Mouse (Mus musculus) CH12.LX (cell line): ENCODE results near the gene Trp73. TPM values are rescaled to one million over a fixed set of nuclear protein-coding genes. Genes with fewer than 3 reads are reported as not detected.

Source experiments
- DNase-seq: peaks from one replicate; pipeline ENCODE4 v3.0.0-alpha.2; 2013; ENCODE audit errors: extremely low read depth
- H3K27ac ChIP-seq: 2 replicates; pipeline ENCODE4 v1.5.1; 2012; ENCODE audit warnings: low read depth, mild to moderate bottlenecking, control low read depth, moderate library complexity; ENCODE audit not compliant: insufficient read depth
- H3K27me3 ChIP-seq: replicated peaks from 2 replicates; pipeline ENCODE3; 2012; ENCODE audit warnings: inconsistent platforms
- H3K36me3 ChIP-seq, 2 experiments: replicated peaks in 1 of 2; 2 replicates each; pipeline versions ENCODE3 to v1.6.1; 2012; ENCODE audit warnings: inconsistent platforms in 1 of 2, low read length in 1 of 2, mild to moderate bottlenecking in 1 of 2, mixed read lengths in 1 of 2, moderate library complexity in 1 of 2; ENCODE audit not compliant: control insufficient read depth in 1 of 2, insufficient read depth in 1 of 2
- H3K4me1 ChIP-seq, 2 experiments: 2 replicates each; pipeline ENCODE4 v1.6.1; 2012; ENCODE audit warnings: inconsistent platforms in 1 of 2, moderate library complexity in 1 of 2; ENCODE audit not compliant: insufficient read depth in 2 of 2, control insufficient read depth in 1 of 2
- H3K4me2 ChIP-seq: 2 replicates; pipeline ENCODE4 v1.6.1; 2012; ENCODE audit warnings: low read depth, mild to moderate bottlenecking, control low read depth; ENCODE audit not compliant: poor library complexity, insufficient read depth, severe bottlenecking
- H3K4me3 ChIP-seq, 3 experiments: fragments of 150-350 bp in 1 of 3; sonication (generic) in 1 of 3; replicated peaks in 1 of 3; 2 replicates each; pipeline versions ENCODE3 to v1.5.1; 2011 to 2012; ENCODE audit warnings: low read depth in 2 of 3, low read length in 2 of 3, mild to moderate bottlenecking in 2 of 3, moderate library complexity in 2 of 3, control low read depth in 1 of 3, improper control_type of control experiment in 1 of 3, inconsistent platforms in 1 of 3, mixed read lengths in 1 of 3; ENCODE audit not compliant: poor library complexity in 1 of 3
- H3K79me2 ChIP-seq: replicated peaks from 2 replicates; pipeline ENCODE4 v1.6.1; 2012; ENCODE audit warnings: mild to moderate bottlenecking, moderate library complexity; ENCODE audit not compliant: control insufficient read depth, poor library complexity, insufficient read depth, severe bottlenecking; ENCODE audit errors: extremely low read depth
- H3K9ac ChIP-seq: 2 replicates; pipeline ENCODE4 v1.6.1; 2012; ENCODE audit warnings: low read depth, mild to moderate bottlenecking, control low read depth, moderate library complexity; ENCODE audit not compliant: insufficient read depth
- H3K9me3 ChIP-seq: replicated peaks from 2 replicates; pipeline ENCODE3; 2012; ENCODE audit warnings: low read length, inconsistent platforms, mixed read lengths
- CHD1 ChIP-seq: IDR thresholded peaks from 2 replicates; pipeline ENCODE4 v1.6.1; 2012; ENCODE audit warnings: low read depth, low read length, improper control_type of control experiment, inconsistent platforms
- CHD2 ChIP-seq: IDR thresholded peaks from 2 replicates; pipeline ENCODE4 v1.6.1; 2011; ENCODE audit warnings: low read length, improper control_type of control experiment
- E2F4 ChIP-seq: IDR thresholded peaks from 2 replicates; pipeline ENCODE4 v1.6.1; 2011; ENCODE audit warnings: low read depth, low read length, improper control_type of control experiment; ENCODE audit not compliant: insufficient replicate concordance
- GABPA ChIP-seq: IDR thresholded peaks from 2 replicates; pipeline ENCODE4 v1.6.1; 2012; ENCODE audit warnings: low read depth, low read length, improper control_type of control experiment, inconsistent platforms; ENCODE audit not compliant: insufficient replicate concordance
- IRF4 ChIP-seq: IDR thresholded peaks from 2 replicates; pipeline ENCODE4 v1.6.1; 2014; ENCODE audit warnings: low read depth, mild to moderate bottlenecking, inconsistent platforms, low read length, improper control_type of control experiment
- JUN ChIP-seq: IDR thresholded peaks from 2 replicates; pipeline ENCODE4 v1.6.1; 2011; ENCODE audit warnings: low read depth, mild to moderate bottlenecking, low read length, improper control_type of control experiment, moderate library complexity; ENCODE audit not compliant: insufficient read depth
- JUND ChIP-seq: conservative IDR thresholded peaks from 2 replicates; pipeline ENCODE4 v1.6.1; 2011; ENCODE audit warnings: low read depth, low read length, improper control_type of control experiment
- MAZ ChIP-seq: IDR thresholded peaks from 2 replicates; pipeline ENCODE4 v1.6.1; 2012; ENCODE audit warnings: low read depth, mild to moderate bottlenecking, inconsistent platforms, low read length, improper control_type of control experiment, moderate library complexity
- NELFE ChIP-seq: IDR thresholded peaks from 2 replicates; pipeline ENCODE4 v1.6.1; 2011; ENCODE audit warnings: low read depth, low read length, improper control_type of control experiment
- POLR2A ChIP-seq: IDR thresholded peaks from 2 replicates; pipeline ENCODE4 v1.6.1; 2011; ENCODE audit warnings: low read depth, mild to moderate bottlenecking, improper control_type of control experiment, low read length
- POLR2AphosphoS2 ChIP-seq: IDR thresholded peaks from 2 replicates; pipeline ENCODE4 v1.6.1; 2011; ENCODE audit warnings: low read depth, low read length, improper control_type of control experiment
- RCOR1 ChIP-seq: conservative IDR thresholded peaks from 2 replicates; pipeline ENCODE4 v1.6.1; 2012; ENCODE audit warnings: low read depth, mild to moderate bottlenecking, inconsistent platforms, low read length, improper control_type of control experiment
- TCF12 ChIP-seq: IDR thresholded peaks from 2 replicates; pipeline ENCODE4 v1.6.1; 2014; ENCODE audit warnings: low read depth, mild to moderate bottlenecking, inconsistent platforms, low read length, improper control_type of control experiment
- USF1 ChIP-seq: IDR thresholded peaks from 2 replicates; pipeline ENCODE4 v1.6.1; 2014; ENCODE audit warnings: low read depth, mild to moderate bottlenecking, inconsistent platforms, low read length, improper control_type of control experiment
- ZC3H11A ChIP-seq: IDR thresholded peaks from 2 replicates; pipeline ENCODE4 v1.6.1; 2012; ENCODE audit warnings: low read depth, mild to moderate bottlenecking, inconsistent platforms, low read length, improper control_type of control experiment
- dilution Hi-C: fragments of 300-500 bp; cut with MboI; formaldehyde crosslinking; loops from 2 replicates; pipeline ENCODE4 v1.14.3; 2020; ENCODE audit warnings: low sequenced_read_pairs; ENCODE audit not compliant: extremely low pct_unique_long_range_greater_than_20kb, extremely low pct_ligation_motif_present
- in situ Hi-C: fragments of 300-500 bp; cut with MboI; formaldehyde crosslinking; loops from 3 replicates; pipeline ENCODE4 v1.14.3; 2019; ENCODE audit warnings: low sequenced_read_pairs, low pct_ligation_motif_present, low pct_unique_long_range_greater_than_20kb, mixed read lengths
- polyA plus RNA-seq: library from polyadenylated mRNA; unstranded; fragments of >175 nt; gene quantifications from 2 replicates; pipeline ENCODE4 v1.2.1, GENCODE M21; 2012; ENCODE audit warnings: low read depth; ENCODE audit not compliant: insufficient read length
- total RNA-seq, 2 experiments: library from RNA; depleted of rRNA; stranded (reverse); fragments of 300-350 nt in 1 of 2; fragments of >200 nt in 1 of 2; gene quantifications; 2 replicates each; pipeline ENCODE4 v1.2.3; 2012 to 2014

Trp73 gene
- total and polyA plus RNA-seq, 3 experiments = 14.0 to 34.3 (median 30.0) TPM

DNA sequence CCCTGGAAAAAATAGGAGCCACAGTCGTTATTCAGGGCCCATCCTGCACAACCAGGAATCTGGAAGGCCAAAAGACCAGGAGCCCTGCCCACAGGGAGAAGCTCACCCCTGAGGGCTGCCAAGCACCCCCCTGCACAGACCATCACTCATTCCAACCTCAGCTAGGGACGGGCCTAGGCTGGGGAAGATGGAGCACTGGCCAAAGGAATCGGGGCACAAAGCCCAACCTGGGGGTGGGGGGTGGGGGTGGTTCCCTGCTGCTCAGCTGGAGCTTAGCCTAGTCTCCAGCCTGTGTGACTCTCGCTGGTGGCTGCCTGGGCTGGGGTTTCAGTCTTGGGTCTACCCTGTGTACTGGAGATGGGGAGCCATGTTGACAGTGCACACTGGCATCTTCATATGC is 117.2 kb downstream of the Trp73 start:
- dilution Hi-C loops = no loop called here
- no peaks in the 10 kb centered on the region for H3K9me3 ChIP-seq
- TF ChIP-seq USF1 (no peak), E2F4 (no peak), POLR2A (no peak), TCF12 (no peak), NELFE (no peak), MAZ (no peak), ZC3H11A (no peak), RCOR1 (no peak), CHD2 (no peak), IRF4 (no peak)
- DNase-seq = no peak
- peaks cover 44 to 52% of the 10 kb centered on the region in 2 experiments for H3K36me3 ChIP-seq
- H3K9ac ChIP-seq = no peak overlapping the region
- no peaks in the 10 kb centered on the region for H3K79me2 ChIP-seq
- H3K4me3 ChIP-seq = no peak overlapping the region
- H3K27me3 ChIP-seq = peaks cover 20% of the 10 kb centered on the region
- H3K4me1 ChIP-seq = peaks cover 6 to 10% of the 10 kb centered on the region in 2 experiments; a peak in 2 of 4 replicates
- in situ Hi-C loops = no loop called here
- H3K4me2 ChIP-seq = no peak overlapping the region
- H3K27ac ChIP-seq = no peak overlapping the region

DNA sequence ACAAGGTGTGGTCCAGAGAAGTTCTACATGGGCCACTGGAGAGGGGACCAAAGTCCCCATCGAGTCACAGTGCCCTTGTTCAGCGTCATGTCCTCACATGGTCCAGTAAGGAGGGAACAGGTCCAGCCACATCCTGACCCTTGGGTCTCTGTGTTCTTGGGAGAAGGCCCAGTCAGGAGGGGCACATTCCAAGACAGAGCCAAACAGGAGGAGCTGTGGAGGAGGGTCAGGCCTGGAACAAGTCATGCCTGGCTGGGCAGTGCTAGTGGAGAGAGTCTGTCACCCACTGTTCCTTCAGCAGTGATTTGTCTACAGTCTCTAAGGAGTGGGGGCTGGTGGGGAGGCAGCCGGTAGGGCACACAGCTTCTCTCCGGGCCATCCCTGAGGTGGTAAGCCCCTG is 117.6 kb downstream of the Trp73 start:
- H3K4me3 ChIP-seq = no peak overlapping the region
- dilution Hi-C loops = no loop called here
- TF ChIP-seq USF1 (no peak), POLR2AphosphoS2 (peak; percentile 37; the same call in 1 of the 2 replicates)
- TF ChIP-seq, all 38 proteins: peak for 1
- H3K4me2 ChIP-seq = no peak overlapping the region
- DNase-seq = no peak
- H3K79me2 ChIP-seq = no peaks in the 10 kb centered on the region
- H3K36me3 ChIP-seq = peaks cover 47 to 55% of the 10 kb centered on the region in 2 experiments
- peaks cover 6 to 10% of the 10 kb centered on the region in 2 experiments; a peak in 2 of 4 replicates for H3K4me1 ChIP-seq
- H3K9ac ChIP-seq = no peak overlapping the region
- no peaks in the 10 kb centered on the region for H3K9me3 ChIP-seq
- no peak overlapping the region for H3K27ac ChIP-seq
- peaks cover 20% of the 10 kb centered on the region for H3K27me3 ChIP-seq
- in situ Hi-C loops = no loop called here

- H3K9me3 ChIP-seq = no peaks in the 10 kb centered on the region
- no peak overlapping the region for H3K9ac ChIP-seq
- H3K36me3 ChIP-seq = peaks cover 57 to 65% of the 10 kb centered on the region in 2 experiments
- H3K4me3 ChIP-seq = no peak overlapping the region
- TF ChIP-seq JUN (no peak), GABPA (no peak), JUND (no peak), CHD1 (no peak)
- no peak for DNase-seq
- peaks cover 6 to 10% of the 10 kb centered on the region in 2 experiments; a peak in 2 of 4 replicates for H3K4me1 ChIP-seq
- dilution Hi-C loops = no loop called here
- peaks cover 11% of the 10 kb centered on the region for H3K27me3 ChIP-seq
- in situ Hi-C loops = no loop called here
- no peaks in the 10 kb centered on the region for H3K79me2 ChIP-seq
- H3K27ac ChIP-seq = no peak overlapping the region
- no peak overlapping the region for H3K4me2 ChIP-seq
Measured at GRCm38 (mm10) chr4:154021432-154021831, 118.6 kb downstream of the Trp73 start.
